Mouse (Mus musculus) liver, postnatal 0 days (tissue): ENCODE results near the gene Rasgrp3.

Experiments
- CTCF ChIP-seq: sonication (generic); IDR thresholded peaks from 2 replicates; pipeline ENCODE4 v1.5.1; 2016; ENCODE audit warnings: antibody characterized with exemption, low read depth
- EP300 ChIP-seq: IDR thresholded peaks from 2 replicates; pipeline ENCODE4 v1.6.1; 2016; ENCODE audit warnings: antibody characterized with exemption, low read depth, mild to moderate bottlenecking

GRCm38 (mm10) chr17:75550771-75551413 lies 115.2 kb downstream of the Rasgrp3 start:
- TF ChIP-seq EP300 (no peak), CTCF (no peak)
